Mouse (Mus musculus) embryonic facial prominence, embryonic 15.5 days (tissue): ENCODE data around the gene Ano1. TPM values are rescaled to one million over a fixed set of nuclear protein-coding genes. Genes with fewer than 3 reads are reported as not detected.

ENCODE experiments used
- ATAC-seq: fragments of 200-750 bp; cut with Nextera tagmentation; 2 replicates; pipeline ENCODE4 v1.8.0; 2017; ENCODE audit warnings: low read depth, moderate TSS enrichment; ENCODE audit not compliant: insufficient number of reproducible peaks, low FRiP score, low TSS enrichment
- H3K27ac ChIP-seq: fragments of 300-500 bp; sonication (generic); replicated peaks from 2 replicates; pipeline ENCODE4 v1.5.1; 2015; ENCODE audit warnings: mild to moderate bottlenecking, inconsistent platforms
- H3K27me3 ChIP-seq: fragments of 300-500 bp; sonication (generic); 2 replicates; pipeline ENCODE4 v1.6.1; 2015; ENCODE audit warnings: inconsistent platforms
- H3K36me3 ChIP-seq: fragments of 300-500 bp; sonication (generic); 2 replicates; pipeline ENCODE4 v1.6.1; 2015; ENCODE audit warnings: mild to moderate bottlenecking, inconsistent platforms
- H3K4me1 ChIP-seq: fragments of 300-500 bp; sonication (generic); 2 replicates; pipeline ENCODE4 v1.6.1; 2015; ENCODE audit warnings: inconsistent platforms
- H3K4me2 ChIP-seq: fragments of 300-500 bp; sonication (generic); replicated peaks from 2 replicates; pipeline ENCODE4 v1.6.1; 2015; ENCODE audit warnings: mild to moderate bottlenecking, inconsistent platforms
- H3K4me3 ChIP-seq: fragments of 300-500 bp; sonication (generic); replicated peaks from 2 replicates; pipeline ENCODE4 v1.5.1; 2015; ENCODE audit warnings: mild to moderate bottlenecking, inconsistent platforms
- H3K9ac ChIP-seq: fragments of 300-500 bp; sonication (generic); 2 replicates; pipeline ENCODE4 v1.6.1; 2015; ENCODE audit warnings: inconsistent platforms
- H3K9me3 ChIP-seq: fragments of 300-500 bp; sonication (generic); replicated peaks from 2 replicates; pipeline ENCODE4 v1.6.1; 2016; ENCODE audit warnings: inconsistent platforms
- WGBS: fragments of 180-500 bp; shearing (Covaris S2); methylation state at CpG from one replicate; pipeline ENCODE4 v1.1.7; 2015; 5-methylcytosine and 5-hydroxymethylcytosine counted together
- polyA plus RNA-seq: library from polyadenylated mRNA; unstranded; fragments of >200 nt; fragmentation: Nextera tagmentation; extraction: Ambion mirVana; gene quantifications from 2 replicates; pipeline ENCODE4 v1.2.1, GENCODE M21; 2015

Gene Ano1
- polyA plus RNA-seq, 1 experiment from 2014 or later: 20.6 TPM

DNA sequence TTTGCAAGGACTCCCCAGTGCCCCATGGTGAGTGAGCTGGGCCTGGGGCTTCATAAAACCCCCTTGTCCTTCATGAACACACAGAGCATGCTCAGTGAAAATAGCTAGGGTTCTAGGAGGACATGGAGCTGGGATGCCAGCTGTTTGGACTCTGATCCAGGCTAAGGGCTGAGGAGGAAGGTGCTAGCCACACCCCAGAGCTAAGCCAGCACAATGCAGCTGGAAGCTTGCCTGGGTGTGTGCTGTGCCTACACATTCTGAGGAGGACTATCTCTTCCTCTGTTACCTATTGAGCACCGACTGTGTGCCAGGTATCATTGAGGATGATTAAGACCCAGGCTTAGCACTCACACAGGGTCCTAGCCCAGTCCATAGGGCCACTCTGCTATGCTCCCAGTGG, 30.6 kb upstream of the Ano1 start:
- 81% methylated on average over 1 of the region's 1 CpGs for WGBS
- no peaks in the 10 kb centered on the region for H3K36me3 ChIP-seq
- no peak overlapping the region for H3K4me2 ChIP-seq
- no peak for ATAC-seq
- H3K9me3 ChIP-seq: no peaks in the 10 kb centered on the region
- H3K4me1 ChIP-seq: no peaks in the 10 kb centered on the region
- H3K9ac ChIP-seq: no peak overlapping the region
- no peak overlapping the region for H3K27ac ChIP-seq
- no peak overlapping the region for H3K4me3 ChIP-seq
- 0 out of 2 replicates have a peak, but pooled peaks cover 4% of the 10 kb centered on the region for H3K27me3 ChIP-seq

- 55% methylated on average over 5 of the region's 5 CpGs for WGBS
- Histone ChIP-seq H3K9ac (no peak overlapping the region), H3K9me3 (no peaks in the 10 kb centered on the region), H3K27me3 (0 out of 2 replicates have a peak, but pooled peaks cover 7% of the 10 kb centered on the region), H3K27ac (no peak overlapping the region), H3K4me3 (no peak overlapping the region), H3K36me3 (no peaks in the 10 kb centered on the region), H3K4me1 (no peaks in the 10 kb centered on the region), H3K4me2 (no peak overlapping the region)
- no peak for ATAC-seq
Measured at GRCm38 (mm10) chr7:144781337-144781736, 29.6 kb upstream of the Ano1 start.

DNA sequence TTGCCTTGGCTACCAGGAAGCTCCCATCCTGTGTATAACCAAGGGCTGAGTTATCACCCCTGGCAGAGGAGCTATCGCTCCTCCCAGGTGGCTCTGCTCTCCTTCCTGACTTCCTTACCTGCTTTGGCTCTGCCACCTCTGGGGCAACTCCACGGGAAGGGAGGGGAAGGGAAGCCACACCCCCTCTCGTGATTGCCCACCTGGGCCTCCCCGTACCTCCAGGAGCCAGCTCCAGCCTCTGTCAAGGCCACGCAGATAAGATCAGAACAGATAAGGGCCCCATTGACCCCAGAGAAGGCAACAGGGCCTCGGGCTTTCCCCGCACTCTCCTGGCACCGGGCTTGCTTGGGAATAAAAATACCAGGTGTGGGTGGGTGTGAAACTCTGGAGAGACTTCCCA, 28.4 kb upstream of the Ano1 start:
- H3K27ac ChIP-seq: no peak overlapping the region
- no peak for ATAC-seq
- no peak overlapping the region for H3K9ac ChIP-seq
- H3K4me3 ChIP-seq: no peak overlapping the region
- WGBS: 60% methylated on average over 8 of the region's 8 CpGs
- H3K4me1 ChIP-seq: 0 out of 2 replicates have a peak, but pooled peaks cover 4% of the 10 kb centered on the region
- H3K36me3 ChIP-seq: no peaks in the 10 kb centered on the region
- H3K27me3 ChIP-seq: 0 out of 2 replicates have a peak, but pooled peaks cover 7% of the 10 kb centered on the region
- H3K9me3 ChIP-seq: no peaks in the 10 kb centered on the region
- no peak overlapping the region for H3K4me2 ChIP-seq

DNA sequence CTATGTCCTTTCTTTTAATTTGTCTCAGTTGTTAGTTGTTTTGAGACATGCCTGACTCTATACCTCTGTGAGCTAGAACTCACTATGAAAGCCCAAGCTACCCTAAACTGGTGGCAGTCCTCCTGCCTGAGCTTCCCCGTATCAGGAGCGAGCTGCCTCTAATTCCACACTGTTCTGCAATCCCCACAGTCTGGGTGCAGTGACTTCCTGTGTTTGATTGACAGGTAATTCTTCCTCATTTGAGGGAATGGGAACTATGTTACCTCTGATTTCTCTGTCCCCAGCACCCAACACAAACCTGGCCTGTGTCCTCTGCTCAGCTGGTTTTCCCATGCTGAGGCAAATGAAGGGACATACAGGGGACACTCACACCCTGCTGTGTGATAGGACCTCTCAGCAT, 27.9 kb upstream of the Ano1 start:
- no peak overlapping the region for H3K27ac ChIP-seq

DNA sequence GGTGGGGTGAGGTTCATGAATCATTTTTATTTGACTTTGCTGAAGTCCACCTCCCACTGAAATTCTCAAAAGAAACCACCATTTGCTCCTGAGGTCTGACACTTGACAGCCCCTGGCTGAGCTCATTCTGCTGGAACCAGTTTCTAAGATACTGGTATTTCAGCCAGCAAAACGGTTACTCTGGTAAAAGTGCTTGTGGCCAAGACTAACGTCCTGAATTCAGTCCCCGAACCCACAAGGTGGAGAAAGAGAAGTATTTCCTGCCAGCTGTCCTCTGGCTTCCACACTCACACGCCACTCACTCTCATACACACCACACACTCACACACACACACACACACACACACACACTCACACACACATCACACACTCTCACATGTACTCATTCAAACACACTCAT, 26.0 kb upstream of the Ano1 start:
- Histone ChIP-seq H3K27ac (no peak overlapping the region), H3K4me1 (0 out of 2 replicates have a peak, but pooled peaks cover 4% of the 10 kb centered on the region), H3K4me3 (no peak overlapping the region), H3K9ac (no peak overlapping the region), H3K9me3 (no peaks in the 10 kb centered on the region), H3K4me2 (no peak overlapping the region), H3K36me3 (no peaks in the 10 kb centered on the region), H3K27me3 (0 out of 2 replicates have a peak, but pooled peaks cover 7% of the 10 kb centered on the region)
- WGBS: 62% methylated on average over 4 of the region's 4 CpGs
- ATAC-seq: no peak

More for the DNA sequence above, 27.9 kb upstream of the Ano1 start:
- H3K9me3 ChIP-seq: no peaks in the 10 kb centered on the region
- H3K4me1 ChIP-seq: 0 out of 2 replicates have a peak, but pooled peaks cover 4% of the 10 kb centered on the region
- ATAC-seq: no peak
- H3K27me3 ChIP-seq: 0 out of 2 replicates have a peak, but pooled peaks cover 7% of the 10 kb centered on the region
- 65% methylated on average over 2 of the region's 2 CpGs for WGBS
- no peaks in the 10 kb centered on the region for H3K36me3 ChIP-seq
- H3K4me2 ChIP-seq: no peak overlapping the region
- no peak overlapping the region for H3K4me3 ChIP-seq
- no peak overlapping the region for H3K9ac ChIP-seq

DNA sequence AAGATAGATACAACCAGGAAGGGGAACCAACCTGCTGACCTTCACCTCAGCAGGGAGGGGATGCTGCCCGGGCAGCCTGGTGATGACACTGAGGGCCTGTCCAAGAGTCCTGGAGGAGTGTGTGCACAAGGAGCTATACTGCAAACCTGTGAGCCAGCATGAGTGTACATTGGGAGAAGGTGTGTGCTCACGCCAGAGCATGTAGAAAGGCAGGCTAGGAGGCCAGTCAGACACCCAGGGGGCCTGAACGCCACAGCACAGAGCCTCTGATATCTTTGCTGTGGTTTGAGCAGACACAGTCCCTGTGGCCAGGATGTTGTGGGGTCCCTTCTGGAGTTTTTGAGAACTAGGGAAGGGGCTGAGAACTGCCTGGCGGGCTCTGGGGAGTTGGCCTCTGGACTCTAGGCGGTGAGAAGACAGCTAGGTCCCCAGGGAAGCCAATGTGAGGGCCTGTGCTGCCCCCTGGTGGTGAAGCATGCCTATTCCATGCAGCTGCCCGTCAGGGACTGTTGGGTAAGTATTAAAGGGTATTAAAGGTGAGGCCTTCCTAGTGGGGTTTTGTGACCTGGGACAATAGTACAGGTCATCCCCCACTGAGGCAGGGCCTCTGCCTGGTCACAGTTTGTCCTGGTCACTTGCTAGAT, 24.2 kb upstream of the Ano1 start:
- WGBS: 32% methylated on average over 6 of the region's 6 CpGs
- 0 out of 2 replicates have a peak, but pooled peaks cover 4% of the 10 kb centered on the region for H3K4me1 ChIP-seq
- no peak overlapping the region for H3K27ac ChIP-seq

GRCm38 (mm10) chr7:144775214-144775613, 23.4 kb upstream of the Ano1 start:
- no peak overlapping the region for H3K9ac ChIP-seq
- H3K27ac ChIP-seq: no peak overlapping the region
- H3K4me3 ChIP-seq: no peak overlapping the region
- WGBS: 60% methylated on average over 3 of the region's 3 CpGs
- no peaks in the 10 kb centered on the region for H3K9me3 ChIP-seq
- H3K27me3 ChIP-seq: 0 out of 2 replicates have a peak, but pooled peaks cover 6% of the 10 kb centered on the region
- H3K4me2 ChIP-seq: no peak overlapping the region
- ATAC-seq: no peak
- no peaks in the 10 kb centered on the region for H3K36me3 ChIP-seq
- peaks cover 7% of the 10 kb centered on the region; the same call in 1 of the 2 replicates for H3K4me1 ChIP-seq

More for the DNA sequence above, 24.2 kb upstream of the Ano1 start:
- no peaks in the 10 kb centered on the region for H3K36me3 ChIP-seq
- no peak overlapping the region for H3K4me2 ChIP-seq
- H3K9me3 ChIP-seq: no peaks in the 10 kb centered on the region
- no peak overlapping the region for H3K9ac ChIP-seq
- no peak overlapping the region for H3K4me3 ChIP-seq
- 0 out of 2 replicates have a peak, but pooled peaks cover 7% of the 10 kb centered on the region for H3K27me3 ChIP-seq
- peak; percentile 25; the same call in 1 of the 2 replicates for ATAC-seq

DNA sequence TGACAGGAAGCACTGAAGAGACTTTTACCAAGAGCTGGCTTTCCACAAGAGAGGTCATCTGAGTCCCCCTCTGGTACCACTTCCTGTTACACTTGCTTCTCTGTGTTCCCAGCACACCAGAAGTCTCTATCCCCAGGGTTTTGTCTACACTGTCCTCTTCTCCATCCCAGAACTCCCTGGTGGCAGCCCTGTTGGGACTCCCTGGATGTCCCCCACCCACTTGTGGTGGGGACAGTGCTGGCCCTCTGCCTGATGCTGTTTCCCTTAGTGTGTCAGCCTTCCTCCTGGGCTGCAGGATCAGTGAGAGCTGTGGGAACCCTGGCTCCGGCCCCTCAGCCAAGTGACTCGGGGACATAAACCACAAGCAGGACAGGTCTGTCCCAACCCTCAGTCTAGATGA, 22.5 kb upstream of the Ano1 start:
- Histone ChIP-seq H3K27me3 (0 out of 2 replicates have a peak, but pooled peaks cover 3% of the 10 kb centered on the region), H3K36me3 (no peaks in the 10 kb centered on the region), H3K4me3 (no peak overlapping the region), H3K4me2 (no peak overlapping the region), H3K4me1 (peaks cover 12% of the 10 kb centered on the region; the same call in 1 of the 2 replicates), H3K9me3 (no peaks in the 10 kb centered on the region), H3K9ac (no peak overlapping the region), H3K27ac (no peak overlapping the region)
- WGBS: 68% methylated on average over 2 of the region's 2 CpGs
- ATAC-seq: no peak

DNA sequence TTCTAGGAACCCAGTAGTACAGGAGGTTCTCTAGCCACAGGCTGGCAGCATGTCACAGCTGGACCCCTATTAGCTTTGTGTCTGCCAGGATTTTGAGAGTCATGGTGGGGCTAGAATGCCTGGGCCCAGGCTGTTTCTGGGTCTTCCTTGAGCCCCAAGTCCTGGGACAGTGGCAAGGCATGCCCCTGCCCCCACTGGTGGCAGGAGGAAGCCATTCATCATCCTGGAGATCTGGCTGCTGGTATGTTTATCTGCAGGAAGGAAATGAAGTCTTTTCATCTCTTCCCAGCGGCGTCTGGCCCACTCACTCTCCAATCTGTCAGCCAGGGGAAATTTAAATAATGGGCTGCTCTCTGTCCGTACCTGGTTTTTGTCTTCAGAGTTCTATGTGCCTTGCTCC, 18.3 kb upstream of the Ano1 start:
- no peaks in the 10 kb centered on the region for H3K9me3 ChIP-seq
- H3K4me1 ChIP-seq: peaks cover 8% of the 10 kb centered on the region; the same call in 1 of the 2 replicates
- no peaks in the 10 kb centered on the region for H3K36me3 ChIP-seq
- no peak overlapping the region for H3K4me2 ChIP-seq
- no peak overlapping the region for H3K9ac ChIP-seq
- ATAC-seq: no peak
- H3K4me3 ChIP-seq: no peak overlapping the region
- 22% methylated on average over 3 of the region's 3 CpGs for WGBS
- H3K27ac ChIP-seq: no peak overlapping the region
- H3K27me3 ChIP-seq: no peaks in the 10 kb centered on the region

GRCm38 (mm10) chr7:144769434-144770080, 17.8 kb upstream of the Ano1 start:
- 27% methylated on average over 9 of the region's 9 CpGs for WGBS
- no peak overlapping the region for H3K4me2 ChIP-seq
- no peak overlapping the region for H3K4me3 ChIP-seq
- H3K9me3 ChIP-seq: no peaks in the 10 kb centered on the region
- H3K27ac ChIP-seq: no peak overlapping the region
- ATAC-seq: no peak
- no peak overlapping the region for H3K9ac ChIP-seq
- no peaks in the 10 kb centered on the region for H3K27me3 ChIP-seq
- H3K36me3 ChIP-seq: no peaks in the 10 kb centered on the region
- H3K4me1 ChIP-seq: peaks cover 8% of the 10 kb centered on the region; the same call in 1 of the 2 replicates

GRCm38 (mm10) chr7:144768845-144769244, 17.1 kb upstream of the Ano1 start:
- no peak overlapping the region for H3K9ac ChIP-seq
- no peak overlapping the region for H3K27ac ChIP-seq
- no peak overlapping the region for H3K4me3 ChIP-seq
- 93% methylated on average over 1 of the region's 1 CpGs for WGBS
- ATAC-seq: no peak
- no peaks in the 10 kb centered on the region for H3K27me3 ChIP-seq
- no peaks in the 10 kb centered on the region for H3K9me3 ChIP-seq
- no peak overlapping the region for H3K4me2 ChIP-seq
- H3K4me1 ChIP-seq: peaks cover 8% of the 10 kb centered on the region; the same call in 1 of the 2 replicates
- H3K36me3 ChIP-seq: no peaks in the 10 kb centered on the region
